In genomic region chr5:43034421-43034820, GRCm38 (mm10) we compare ENCODE assay signal across 22 mouse cellular contexts.
A peak's percentile ranks its signal among the peaks of the same experiment; 100 is the strongest.
DNase-seq lines count a peak whose midpoint lies in the region; ATAC-seq and TF ChIP-seq lines count a peak whose summit lies in the region.
"Had no signal": no experiment of that assay in that cellular context is flagged by ENCODE, and none has a peak within 500 bp of the region (broad histone marks: within the 10 kb centered on the region; RNA-seq: fewer than 3 reads in every experiment).

No protein-coding gene starts in this region.

- no peaks in the 10 kb centered on the region for H3K27me3 ChIP-seq in liver, adult 2 months (ENCODE audit: control insufficient read depth, insufficient read depth, low read length)
- no peaks in the 10 kb centered on the region for H3K27me3 ChIP-seq in liver, embryonic 11.5 days (replicated peaks; ENCODE audit: control insufficient read depth, insufficient read depth, low read length)
- H3K27me3 ChIP-seq: CH12.LX, Patski had no signal

- no peak for ATAC-seq in liver, embryonic 11.5 days (replicated peaks; ENCODE audit: low FRiP score)
- ATAC-seq: activated CD4-positive, CD25-positive, alpha-beta regulatory T cell, adult 4 months; CD4-positive, CD25-positive, alpha-beta regulatory T cell, adult 4 months; Patski had no signal

- peaks cover 10% of the 10 kb centered on the region for H3K4me1 ChIP-seq in liver, adult 2 months (ENCODE audit: control insufficient read depth, insufficient read depth, low read length)
- H3K4me1 ChIP-seq in liver, embryonic 11.5 days (replicated peaks; ENCODE audit: control insufficient read depth, insufficient read depth, low read length), result no peaks in the 10 kb centered on the region

- H3K36me3 ChIP-seq in liver, adult 2 months (ENCODE audit: control insufficient read depth, insufficient read depth, low read length), result no peaks in the 10 kb centered on the region
- no peaks in the 10 kb centered on the region for H3K36me3 ChIP-seq in liver, embryonic 11.5 days (ENCODE audit: control insufficient read depth, insufficient read depth, low read length)
- H3K36me3 ChIP-seq: G1E had no signal

- no peak overlapping the region for H3K4me3 ChIP-seq in liver, adult 2 months (ENCODE audit: insufficient read depth, low read depth, low read length)
- no peak overlapping the region for H3K4me3 ChIP-seq in liver, embryonic 11.5 days (ENCODE audit: low read depth, low read length)

- no peaks in the 10 kb centered on the region for H3K79me2 ChIP-seq in liver, adult 2 months (ENCODE audit: control insufficient read depth, insufficient read depth, low read length)

- 58% methylated on average over 1 of the region's 1 CpGs for WGBS in liver, adult 2 months
- 50% methylated on average over 1 of the region's 1 CpGs for WGBS in liver, embryonic 11.5 days

- H3K9ac ChIP-seq in liver, adult 2 months (ENCODE audit: low read depth, low read length), result no peak overlapping the region
- no peak overlapping the region for H3K9ac ChIP-seq in liver, embryonic 11.5 days (ENCODE audit: low read depth, low read length)

- no peak for TF ChIP-seq CTCF in liver, adult 2 months (IDR thresholded peaks at IDR 0.05; ENCODE audit: low read depth, low read length)

- peak; percentile 54 for DNase-seq in heart, adult 11 months
- DNase-seq in heart, postnatal 36 days, result no peak
- peak; percentile 60 for DNase-seq in liver, adult 2 months (ENCODE audit: extremely low read depth, low read depth, low spot score)
- no peak for DNase-seq in liver, embryonic 11.5 days (ENCODE audit: low spot score)
- DNase-seq in adipocyte (ENCODE audit: low spot score), result peak; percentile 50
- no peak for DNase-seq in frontal cortex, postnatal 25 days (ENCODE audit: low spot score in 2 of 2)
- DNase-seq: adrenal gland, adult 2 months; adrenal gland, adult 8-10 months; adrenal gland, postnatal 10 days; adrenal gland, postnatal 14 days; adrenal gland, postnatal 25 days; adrenal gland, postnatal 36 days; B cell, adult 2 months; cerebellum, adult 11 months; cerebellum, adult 11-12 months; cerebellum, adult 18-20 months; cerebellum, adult 2 months had no signal

- no peak for TF ChIP-seq POLR2A in liver, adult 2 months (IDR thresholded peaks at IDR 0.05; ENCODE audit: extremely low read depth, insufficient read depth, low read length)

- intact Hi-C loops in heart, postnatal 36 days (cut with DNase I), result no loop called here

- no peak overlapping the region for H3K27ac ChIP-seq in liver, adult 2 months (replicated peaks; ENCODE audit: insufficient read depth, low read depth, low read length)
- no peak overlapping the region for H3K27ac ChIP-seq in liver, embryonic 11.5 days (ENCODE audit: low read depth, low read length)

- no peaks in the 10 kb centered on the region for H3K9me3 ChIP-seq in liver, embryonic 11.5 days (ENCODE audit: control insufficient read depth, low read length)
- H3K9me3 ChIP-seq: G1E had no signal

- H3K4me2 ChIP-seq in liver, embryonic 11.5 days, result no peak overlapping the region

Comparison
In these comparisons a context has a peak if more than half of its experiments do, and no peak if none do; other contexts are left out.
1. DNase-seq: peak in heart, adult 11 months (single experiment), liver, adult 2 months (single experiment) and adipocyte (single experiment); none in heart, postnatal 36 days (0 of 2), liver, embryonic 11.5 days (single experiment) and frontal cortex, postnatal 25 days (0 of 2).